Mouse (Mus musculus): Measurements from ENCODE around the gene Mucl3. TPM values are rescaled to one million over a fixed set of nuclear protein-coding genes. Genes with fewer than 3 reads are reported as not detected.

Gene Mucl3
- not detected for polyA plus RNA-seq (2014; fragmentation: Illumina TruSeq; extraction: RNeasy Lipid Tissue Mini Kit (QIAGEN cat#74804); ENCODE audit: low read depth, low replicate concordance)

DNA sequence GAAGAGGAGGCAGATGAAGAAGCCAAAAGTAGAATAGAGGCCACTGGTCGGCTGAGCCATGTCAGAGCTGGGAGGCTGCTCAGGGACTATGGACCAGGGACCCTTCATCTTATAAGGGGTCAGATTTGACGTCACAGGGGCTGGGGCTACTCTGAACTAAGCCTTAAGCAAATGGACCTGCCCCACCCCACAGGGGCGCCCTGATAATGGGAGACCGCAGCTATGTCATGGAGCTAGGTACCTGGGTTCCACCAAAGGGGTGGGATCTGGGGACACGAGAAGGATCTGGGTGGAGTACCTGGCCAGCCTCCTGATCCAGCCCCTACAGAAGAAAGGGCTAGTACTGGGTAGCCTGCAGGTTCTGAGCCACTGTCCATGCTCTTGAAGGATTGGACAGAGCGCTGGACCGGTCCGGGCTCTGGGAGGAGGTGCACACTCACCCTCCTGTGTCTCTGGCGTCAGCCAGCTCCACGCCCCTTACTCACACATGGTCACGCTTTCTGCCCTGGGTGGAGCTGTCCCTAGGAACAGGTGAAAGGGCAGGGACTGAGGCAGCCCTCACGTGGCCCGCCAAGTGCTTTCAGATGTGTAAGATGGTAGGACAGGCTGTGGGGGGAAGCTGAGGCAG is at the start of gene Mucl3:
Gene Mucl3 (minus strand): TSS at position 87 of the 628 bp plus-strand sequence.

DNA sequence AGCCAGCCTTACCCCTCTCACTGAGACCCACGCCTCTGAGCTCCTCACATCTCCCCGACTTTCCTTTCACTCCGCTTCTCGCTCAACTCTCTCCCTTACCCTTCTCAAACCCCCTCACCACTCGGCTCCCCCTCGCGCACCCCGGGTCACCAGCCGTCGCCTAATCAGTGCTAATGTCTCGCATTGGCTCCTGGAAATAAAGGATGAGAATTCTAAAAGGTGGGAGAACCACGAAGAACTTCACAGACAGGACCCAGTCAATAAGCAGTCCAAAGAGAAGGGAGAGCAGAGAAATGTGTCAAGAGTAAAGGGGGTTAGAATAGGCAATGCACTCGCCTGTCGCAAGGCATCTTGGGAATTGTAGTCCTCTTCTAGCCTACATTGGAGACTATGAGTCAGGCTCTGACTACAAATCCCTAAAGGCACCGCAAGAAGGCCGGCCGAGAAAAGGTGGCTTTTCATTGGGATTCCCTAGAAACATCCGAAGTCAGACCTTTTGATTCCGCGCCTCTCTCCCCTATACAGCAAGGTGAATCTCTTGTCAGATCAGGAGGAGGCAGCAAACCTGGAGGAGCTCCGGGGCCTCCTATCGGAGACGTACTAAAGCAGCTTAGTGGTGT is 30.0 kb upstream of the Mucl3 start, which contains the start of gene Gtf2h4:
Gene Gtf2h4 (minus strand): TSS at position 324 of the 620 bp plus-strand sequence.

DNA sequence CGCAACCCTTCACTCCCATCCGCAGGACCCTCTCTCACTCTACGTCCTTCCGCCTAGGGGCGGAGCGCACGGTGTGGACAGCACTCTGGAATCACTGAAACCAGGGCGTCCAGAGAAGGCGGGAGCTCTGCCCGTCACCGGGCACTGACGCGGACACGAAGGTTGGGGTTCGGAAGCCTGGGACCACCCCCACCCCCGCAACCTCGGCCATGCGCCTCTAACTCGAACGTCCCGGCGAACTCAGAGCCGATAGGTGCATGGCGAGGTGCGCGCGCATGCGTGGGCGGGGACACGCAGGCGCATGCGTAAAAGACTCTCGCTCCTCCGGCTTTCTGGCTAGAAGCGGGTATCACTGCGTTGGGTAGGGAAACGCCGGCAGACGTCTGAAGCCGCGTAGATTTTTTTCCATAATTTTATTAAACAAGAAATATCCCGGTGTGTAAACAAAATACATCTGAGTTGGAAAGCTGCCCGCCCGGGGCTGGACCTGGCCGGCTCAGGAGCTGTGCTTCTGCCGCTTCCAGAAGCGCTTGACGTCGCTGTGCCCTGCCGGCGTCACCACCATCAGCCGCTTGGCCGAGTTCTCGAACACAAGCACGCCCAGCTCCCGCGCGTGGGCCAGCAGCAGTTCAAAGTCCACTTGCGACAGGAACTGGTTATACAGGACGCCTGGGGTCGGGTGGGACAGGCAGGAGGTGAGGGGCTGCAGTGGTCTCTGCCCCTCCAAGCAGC is 24.0 kb upstream of the Mucl3 start, which contains the start of gene Vars2:
Gene Vars2 (minus strand): TSS at position 259 of the 732 bp plus-strand sequence.

DNA sequence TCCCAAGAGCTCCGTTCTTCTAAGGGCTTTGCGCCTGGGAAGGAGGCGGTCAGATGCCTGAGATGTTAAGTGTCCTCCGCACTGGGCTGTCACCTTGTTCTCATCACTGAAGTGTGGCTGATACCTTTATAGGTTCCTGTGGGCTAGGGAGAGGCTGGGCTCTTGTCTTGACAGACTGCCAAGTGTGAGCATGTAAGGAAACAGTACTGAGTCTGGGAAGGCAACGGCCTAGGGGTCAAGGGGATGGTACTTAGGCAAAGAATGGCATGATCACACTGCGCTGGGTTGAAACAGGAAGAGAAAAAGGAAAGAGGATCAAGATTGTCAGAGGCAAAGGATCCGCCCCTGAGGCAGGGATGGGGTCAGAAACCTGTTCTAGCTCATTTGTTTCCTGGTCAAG is 17.0 kb downstream of the Mucl3 start, which contains the start of gene Gm9573:
Gene Gm9573 (minus strand): TSS at position 101 of the 400 bp plus-strand sequence.

DNA sequence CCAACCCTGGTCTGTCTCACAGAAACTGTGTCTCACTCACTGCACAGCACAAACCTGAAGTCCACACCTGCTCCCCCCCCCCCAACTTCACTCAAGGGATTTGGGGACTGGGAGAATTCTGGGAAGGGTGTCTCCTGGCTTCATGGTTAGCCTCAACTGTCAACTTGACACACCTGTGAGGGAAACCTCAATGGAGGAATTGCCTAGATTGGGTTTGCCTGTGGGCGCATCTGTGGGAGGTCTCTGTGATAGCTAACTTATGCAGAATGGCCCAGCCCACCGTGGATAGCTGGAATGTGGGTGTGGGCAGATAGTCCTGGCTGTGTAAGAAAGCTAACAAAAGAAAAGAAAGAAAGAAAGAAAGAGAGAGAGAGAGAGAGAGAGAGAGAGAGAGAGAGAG is 42.2 kb downstream of the Mucl3 start, which contains the start of gene Sfta2:
Gene Sfta2 (plus strand): TSS at position 301 of the 400 bp plus-strand sequence.

Other genes starting within 250 kb of the Mucl3 start
- gene H2-Q6, start 218.8 kb downstream of the Mucl3 start, polyA plus RNA-seq (2014; fragmentation: Illumina TruSeq; extraction: RNeasy Lipid Tissue Mini Kit (QIAGEN cat#74804); ENCODE audit: low read depth, low replicate concordance), result 6.8 TPM
- gene H2-Q7, start 204.5 kb downstream of the Mucl3 start, polyA plus RNA-seq (2014; fragmentation: Illumina TruSeq; extraction: RNeasy Lipid Tissue Mini Kit (QIAGEN cat#74804); ENCODE audit: low read depth, low replicate concordance), result 9.3 TPM
- gene H2-Q10, start 173.6 kb downstream of the Mucl3 start, polyA plus RNA-seq (2014; fragmentation: Illumina TruSeq; extraction: RNeasy Lipid Tissue Mini Kit (QIAGEN cat#74804); ENCODE audit: low read depth, low replicate concordance), result 1.7 TPM
- not detected for gene Pou5f1, start 137.7 kb downstream of the Mucl3 start, polyA plus RNA-seq (2014; fragmentation: Illumina TruSeq; extraction: RNeasy Lipid Tissue Mini Kit (QIAGEN cat#74804); ENCODE audit: low read depth, low replicate concordance)
- gene Tcf19, start 126.9 kb downstream of the Mucl3 start, polyA plus RNA-seq (2014; fragmentation: Illumina TruSeq; extraction: RNeasy Lipid Tissue Mini Kit (QIAGEN cat#74804); ENCODE audit: low read depth, low replicate concordance), result 2.4 TPM
- 3.0 TPM for gene Cchcr1, start 126.6 kb downstream of the Mucl3 start, polyA plus RNA-seq (2014; fragmentation: Illumina TruSeq; extraction: RNeasy Lipid Tissue Mini Kit (QIAGEN cat#74804); ENCODE audit: low read depth, low replicate concordance)
- gene Psors1c2, start 110.5 kb downstream of the Mucl3 start, polyA plus RNA-seq (2014; fragmentation: Illumina TruSeq; extraction: RNeasy Lipid Tissue Mini Kit (QIAGEN cat#74804); ENCODE audit: low read depth, low replicate concordance), result 0.60 TPM
- gene Cdsn, start 91.6 kb downstream of the Mucl3 start, polyA plus RNA-seq (2014; fragmentation: Illumina TruSeq; extraction: RNeasy Lipid Tissue Mini Kit (QIAGEN cat#74804); ENCODE audit: low read depth, low replicate concordance), result 0.47 TPM
- gene 2300002M23Rik, start 76.2 kb downstream of the Mucl3 start, polyA plus RNA-seq (2014; fragmentation: Illumina TruSeq; extraction: RNeasy Lipid Tissue Mini Kit (QIAGEN cat#74804); ENCODE audit: low read depth, low replicate concordance), result not detected
- gene Sfta2, start 42.1 kb downstream of the Mucl3 start, polyA plus RNA-seq (2014; fragmentation: Illumina TruSeq; extraction: RNeasy Lipid Tissue Mini Kit (QIAGEN cat#74804); ENCODE audit: low read depth, low replicate concordance), result not detected
- gene Gm9573, start 17.1 kb downstream of the Mucl3 start, polyA plus RNA-seq (2014; fragmentation: Illumina TruSeq; extraction: RNeasy Lipid Tissue Mini Kit (QIAGEN cat#74804); ENCODE audit: low read depth, low replicate concordance), result not detected
- 18.8 TPM for gene Vars2, start 23.9 kb upstream of the Mucl3 start, polyA plus RNA-seq (2014; fragmentation: Illumina TruSeq; extraction: RNeasy Lipid Tissue Mini Kit (QIAGEN cat#74804); ENCODE audit: low read depth, low replicate concordance)
- 17.7 TPM for gene Gtf2h4, start 30.0 kb upstream of the Mucl3 start, polyA plus RNA-seq (2014; fragmentation: Illumina TruSeq; extraction: RNeasy Lipid Tissue Mini Kit (QIAGEN cat#74804); ENCODE audit: low read depth, low replicate concordance)
- gene Ddr1, start 60.9 kb upstream of the Mucl3 start, polyA plus RNA-seq (2014; fragmentation: Illumina TruSeq; extraction: RNeasy Lipid Tissue Mini Kit (QIAGEN cat#74804); ENCODE audit: low read depth, low replicate concordance), result 21.4 TPM
- 49.8 TPM for gene Ier3, start 178.0 kb upstream of the Mucl3 start, polyA plus RNA-seq (2014; fragmentation: Illumina TruSeq; extraction: RNeasy Lipid Tissue Mini Kit (QIAGEN cat#74804); ENCODE audit: low read depth, low replicate concordance)
- 165 TPM for gene Flot1, start 179.5 kb upstream of the Mucl3 start, polyA plus RNA-seq (2014; fragmentation: Illumina TruSeq; extraction: RNeasy Lipid Tissue Mini Kit (QIAGEN cat#74804); ENCODE audit: low read depth, low replicate concordance)
- 61.0 TPM for gene Tubb5, start 194.6 kb upstream of the Mucl3 start, polyA plus RNA-seq (2014; fragmentation: Illumina TruSeq; extraction: RNeasy Lipid Tissue Mini Kit (QIAGEN cat#74804); ENCODE audit: low read depth, low replicate concordance)
- gene Mdc1, start 197.8 kb upstream of the Mucl3 start, polyA plus RNA-seq (2014; fragmentation: Illumina TruSeq; extraction: RNeasy Lipid Tissue Mini Kit (QIAGEN cat#74804); ENCODE audit: low read depth, low replicate concordance), result 11.2 TPM
- gene Nrm, start 217.6 kb upstream of the Mucl3 start, polyA plus RNA-seq (2014; fragmentation: Illumina TruSeq; extraction: RNeasy Lipid Tissue Mini Kit (QIAGEN cat#74804); ENCODE audit: low read depth, low replicate concordance), result 2.1 TPM
- 15.0 TPM for gene Ppp1r18, start 221.9 kb upstream of the Mucl3 start, polyA plus RNA-seq (2014; fragmentation: Illumina TruSeq; extraction: RNeasy Lipid Tissue Mini Kit (QIAGEN cat#74804); ENCODE audit: low read depth, low replicate concordance)
- 35.4 TPM for gene Dhx16, start 236.1 kb upstream of the Mucl3 start, polyA plus RNA-seq (2014; fragmentation: Illumina TruSeq; extraction: RNeasy Lipid Tissue Mini Kit (QIAGEN cat#74804); ENCODE audit: low read depth, low replicate concordance)